Mouse (Mus musculus) bone marrow, adult 2 months (tissue): ENCODE measurements around the gene Large2. TPM values are rescaled to one million over a fixed set of nuclear protein-coding genes. Genes with fewer than 3 reads are reported as not detected.

Source experiments
- H3K27ac ChIP-seq: fragments of 200-500 bp; 2 replicates; pipeline ENCODE4 v1.5.1; 2012; ENCODE audit warnings: low read depth, mild to moderate bottlenecking, control low read depth, inconsistent platforms, low read length; ENCODE audit not compliant: control insufficient read depth, poor library complexity, insufficient read depth
- H3K4me1 ChIP-seq: fragments of 200-500 bp; 2 replicates; pipeline ENCODE4 v1.6.1; 2011; ENCODE audit warnings: low read length; ENCODE audit not compliant: control insufficient read depth, insufficient read depth
- H3K4me3 ChIP-seq: fragments of 200-500 bp; replicated peaks from 2 replicates; pipeline ENCODE3; 2011; ENCODE audit warnings: mild to moderate bottlenecking, low read depth, low read length, control low read depth; ENCODE audit not compliant: control insufficient read depth
- CTCF ChIP-seq: fragments of 200-500 bp; IDR thresholded peaks from 2 replicates; pipeline ENCODE4 v1.5.1; 2011; ENCODE audit warnings: low read length, control low read depth; ENCODE audit not compliant: control insufficient read depth, insufficient read depth
- POLR2A ChIP-seq: fragments of 200-500 bp; IDR thresholded peaks from 2 replicates; pipeline ENCODE4 v1.6.1; 2011; ENCODE audit warnings: low read depth, mild to moderate bottlenecking, control low read depth, low read length, borderline replicate concordance; ENCODE audit not compliant: control insufficient read depth
- WGBS: fragments of 180-500 bp; shearing (Covaris S2); methylation state at CpG from one replicate; pipeline ENCODE4 v1.1.7; 2018; 5-methylcytosine and 5-hydroxymethylcytosine counted together
- polyA plus RNA-seq: library from polyadenylated mRNA; stranded (reverse); fragments of >200 nt; gene quantifications from 2 replicates; pipeline ENCODE4 v1.2.4, GENCODE M21; 2011; ENCODE audit warnings: low replicate concordance; ENCODE audit not compliant: missing spikeins, insufficient read depth, insufficient read length

Gene Large2
- polyA plus RNA-seq, 1 experiment, result not detected

DNA sequence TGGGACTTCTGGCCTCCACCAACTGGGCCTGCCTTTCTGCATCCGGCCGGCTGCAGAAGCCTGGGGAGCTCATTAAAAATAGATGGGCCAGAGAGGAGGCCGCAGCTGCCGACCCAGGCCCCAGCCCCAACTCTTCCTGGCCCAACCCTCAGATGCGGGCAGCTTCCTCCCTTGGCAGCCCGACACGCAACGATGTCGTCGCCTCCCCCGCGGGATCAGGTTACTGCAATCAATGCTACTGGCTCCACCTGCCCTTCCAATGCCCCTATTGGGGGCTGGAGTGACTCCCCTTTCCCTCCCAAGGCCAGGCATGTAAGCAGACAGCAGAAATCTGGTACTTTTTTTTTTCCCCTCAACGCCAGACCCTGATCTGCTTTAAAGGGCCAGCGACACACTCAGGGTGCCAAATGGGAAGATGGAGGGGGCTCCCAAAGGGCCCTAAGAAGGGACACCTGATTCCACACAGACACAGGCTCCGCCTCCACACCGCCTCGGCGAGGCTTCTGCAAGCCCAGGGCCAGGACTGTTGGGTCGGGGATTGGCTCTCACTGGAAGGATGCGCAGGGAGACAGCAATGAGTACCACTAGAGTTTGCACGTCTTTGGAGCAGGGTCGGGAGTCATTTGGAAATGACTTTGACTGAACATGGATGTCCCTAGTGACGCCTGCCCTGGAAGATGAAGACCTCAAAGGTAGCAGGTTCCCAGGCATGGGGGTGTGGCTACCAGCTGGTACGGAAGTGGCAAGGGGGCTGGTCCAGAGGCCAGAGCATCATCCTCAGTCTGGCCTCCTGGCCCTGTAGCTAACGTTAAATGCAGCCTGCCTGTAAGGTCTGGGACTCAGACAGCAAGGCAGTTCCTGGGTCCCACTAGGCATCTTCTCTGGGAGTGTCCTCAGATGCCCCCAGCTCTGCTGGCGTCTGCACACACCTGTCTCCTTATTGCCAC is 17.9 kb upstream of the Large2 start:
- no peak overlapping the region for H3K27ac ChIP-seq
- WGBS, result 8% methylated on average over 26 of the region's 26 CpGs
- H3K4me1 ChIP-seq, result no peaks in the 10 kb centered on the region
- TF ChIP-seq CTCF (no peak), POLR2A (no peak)
- no peak overlapping the region for H3K4me3 ChIP-seq

DNA sequence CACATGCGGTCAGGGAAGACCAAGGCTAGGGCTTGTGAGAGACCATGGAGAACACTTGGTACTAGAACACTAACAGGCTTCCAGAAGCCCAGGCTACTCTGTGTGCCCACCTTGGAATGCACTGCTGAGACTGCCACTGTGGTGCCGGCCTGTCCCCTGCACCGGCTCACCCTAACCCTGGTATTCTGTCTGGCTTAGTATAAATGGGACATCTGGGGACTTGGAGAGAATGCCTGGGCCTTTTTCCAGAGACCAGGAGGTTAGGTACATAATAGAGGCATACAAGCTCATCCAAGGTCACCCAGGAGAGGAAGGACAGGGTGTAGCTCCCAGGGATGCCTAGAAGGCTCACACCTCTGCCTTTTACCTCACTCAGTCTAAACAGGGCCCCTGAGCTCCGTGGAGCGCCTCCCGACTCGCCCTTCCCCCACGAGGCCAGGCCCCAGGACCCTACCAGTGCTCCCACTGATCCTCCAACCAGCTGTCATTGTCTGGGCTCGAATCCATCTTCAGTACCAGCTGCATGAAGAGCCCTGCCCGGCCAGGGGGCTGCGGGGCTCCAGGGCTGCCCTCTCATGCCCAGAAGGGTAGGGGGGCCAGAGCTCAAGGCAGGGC is 17.1 kb upstream of the Large2 start:
- Histone ChIP-seq H3K27ac (no peak overlapping the region), H3K4me1 (no peaks in the 10 kb centered on the region), H3K4me3 (no peak overlapping the region)
- TF ChIP-seq POLR2A (no peak), CTCF (no peak)
- WGBS, result 55% methylated on average over 11 of the region's 11 CpGs

DNA sequence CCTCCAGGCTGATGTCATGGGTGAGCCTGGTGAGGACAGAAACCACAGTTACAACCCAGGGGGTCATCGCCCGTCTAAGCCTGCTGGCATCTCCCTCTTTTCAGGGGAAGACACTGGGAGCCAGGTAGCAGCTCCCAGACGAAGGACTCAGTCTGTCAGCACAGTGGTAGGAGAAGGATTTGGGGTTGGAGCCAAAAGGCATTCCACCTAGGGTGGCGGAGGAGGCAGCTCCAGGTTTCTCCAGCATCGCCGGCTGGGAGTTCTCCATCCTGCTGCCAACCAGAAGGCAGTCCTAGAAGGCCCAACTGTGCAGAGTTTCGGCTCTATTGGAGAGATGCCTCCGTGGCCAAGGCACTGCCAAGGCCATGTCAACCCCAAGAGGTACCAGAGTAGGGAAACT is 16.4 kb upstream of the Large2 start:
- no peak overlapping the region for H3K4me3 ChIP-seq
- no peak overlapping the region for H3K27ac ChIP-seq
- TF ChIP-seq CTCF (no peak), POLR2A (no peak)
- 89% methylated on average over 8 of the region's 8 CpGs for WGBS
- H3K4me1 ChIP-seq, result no peaks in the 10 kb centered on the region

DNA sequence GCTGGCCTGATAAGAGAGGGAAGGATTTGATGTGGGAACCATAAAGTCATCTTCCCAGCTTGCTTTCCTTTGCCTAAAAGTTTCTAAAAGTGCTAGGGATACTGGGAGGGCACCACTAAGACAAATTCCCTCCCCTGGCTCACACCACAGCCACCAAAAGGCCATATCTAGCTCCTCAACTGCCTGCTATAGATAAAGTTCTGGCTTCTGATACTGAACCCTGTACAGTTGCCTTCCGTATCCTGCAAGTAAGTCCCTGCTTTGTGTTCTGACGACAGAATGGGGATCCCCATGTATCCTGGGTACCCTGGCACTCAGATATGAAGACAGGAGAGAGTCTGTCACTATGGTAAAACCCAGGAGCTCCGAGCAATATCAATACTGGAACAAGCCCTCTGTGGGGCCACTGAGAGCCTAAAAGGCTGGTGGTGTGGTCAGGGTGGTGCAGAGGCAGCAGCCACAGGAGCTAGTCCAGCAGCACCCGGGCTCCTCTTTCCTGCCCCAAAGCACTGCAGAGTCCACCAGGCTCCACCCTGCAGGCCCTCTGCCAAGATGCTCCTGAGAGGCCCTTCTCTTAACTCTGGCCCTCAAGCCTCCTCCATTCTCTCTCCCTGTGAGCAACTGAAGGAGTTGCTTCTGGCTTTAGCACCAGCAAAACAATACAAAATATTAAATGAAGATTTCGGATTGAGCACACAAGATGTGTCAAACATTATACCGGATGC is 15.7 kb upstream of the Large2 start:
- Histone ChIP-seq H3K4me3 (no peak overlapping the region), H3K4me1 (no peaks in the 10 kb centered on the region), H3K27ac (no peak overlapping the region)
- WGBS, result 58% methylated on average over 6 of the region's 6 CpGs
- TF ChIP-seq POLR2A, result no peak
- TF ChIP-seq CTCF, result no peak

DNA sequence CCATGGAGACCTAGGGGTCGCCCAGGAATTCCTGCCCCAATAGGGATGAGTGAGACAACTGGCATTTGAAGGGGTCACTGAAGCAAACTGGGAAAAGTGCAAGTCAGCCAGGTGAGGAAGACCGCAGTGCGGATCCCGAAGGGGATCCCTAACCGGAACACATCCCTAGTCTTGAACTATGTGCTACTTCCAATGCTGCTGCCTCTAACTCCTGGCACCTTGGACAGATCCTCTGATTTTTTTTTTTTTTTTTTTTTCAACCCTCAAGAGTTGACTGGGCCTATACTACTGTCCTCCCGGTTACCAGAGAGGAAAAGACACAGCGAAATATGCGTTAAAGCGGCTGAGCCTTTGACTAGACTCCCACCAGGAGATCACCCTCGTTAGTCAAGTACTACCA is 15.0 kb upstream of the Large2 start:
- TF ChIP-seq POLR2A (no peak), CTCF (no peak)
- 42% methylated on average over 10 of the region's 10 CpGs for WGBS

DNA sequence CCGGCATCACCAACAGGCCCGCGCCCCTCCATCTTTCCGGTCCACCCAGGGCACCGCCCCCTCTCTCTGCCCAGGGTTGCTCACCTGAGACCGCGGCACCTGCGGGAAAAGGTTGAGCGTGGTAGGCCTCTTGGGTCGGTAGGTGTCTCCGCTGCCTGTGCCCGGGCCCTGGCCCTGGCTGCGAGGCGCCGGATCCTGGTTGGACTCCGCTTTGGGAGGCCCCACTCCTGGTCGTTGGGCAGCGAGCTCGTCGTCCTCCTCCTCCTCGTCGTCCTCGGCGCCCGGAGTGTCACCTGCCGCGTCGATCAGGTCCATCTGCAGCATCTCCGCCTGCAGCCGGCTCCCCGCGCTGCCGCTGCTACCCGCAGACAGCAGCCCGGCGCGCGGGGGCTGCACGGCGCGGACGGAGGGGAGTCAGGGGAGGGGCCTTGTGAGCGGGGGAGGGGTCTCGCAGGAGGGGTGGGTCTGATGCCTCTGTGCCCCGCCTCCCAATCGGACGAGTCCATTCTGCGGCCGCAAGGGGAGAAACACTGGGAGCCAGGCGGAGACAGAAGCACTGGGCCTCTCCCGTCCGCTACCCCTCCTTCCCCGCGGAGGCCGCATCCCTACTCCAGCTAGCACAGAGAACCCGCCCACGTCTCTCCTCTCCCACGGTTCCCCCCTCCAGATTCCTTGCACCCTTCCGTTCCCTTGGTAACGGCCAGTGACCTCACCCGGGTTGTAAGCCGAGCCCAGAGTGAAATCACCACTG is 14.4 kb upstream of the Large2 start:
- 3% methylated on average over 62 of the region's 62 CpGs for WGBS
- Histone ChIP-seq H3K27ac (no peak overlapping the region), H3K4me3 (no peak overlapping the region), H3K4me1 (no peaks in the 10 kb centered on the region)
- TF ChIP-seq CTCF, result no peak
- no peak for TF ChIP-seq POLR2A

More for the DNA sequence above, 15.0 kb upstream of the Large2 start:
- no peak overlapping the region for H3K27ac ChIP-seq
- no peak overlapping the region for H3K4me3 ChIP-seq
- H3K4me1 ChIP-seq, result no peaks in the 10 kb centered on the region

DNA sequence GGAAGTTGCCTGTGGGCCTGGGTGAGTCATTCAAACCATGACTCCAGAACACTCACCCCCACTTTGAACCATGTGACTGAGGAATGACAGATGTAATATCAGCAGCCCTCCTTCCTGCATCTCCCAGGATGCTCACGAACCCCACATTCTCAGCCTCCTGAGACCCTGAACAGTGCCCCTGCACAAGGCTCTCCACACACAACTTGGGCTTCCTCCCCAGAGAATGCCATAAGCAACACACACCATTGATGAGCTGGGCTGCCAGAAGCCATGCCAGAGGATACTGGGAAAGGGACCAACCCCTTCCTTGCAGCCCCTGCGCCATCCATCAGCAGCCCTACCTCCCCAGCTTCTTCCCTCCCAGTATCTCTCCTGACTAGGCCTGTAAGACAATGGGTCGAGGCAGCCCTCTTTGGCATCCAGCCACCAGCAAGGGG is 13.4 kb upstream of the Large2 start:
- Histone ChIP-seq H3K4me3 (no peak overlapping the region), H3K27ac (no peak overlapping the region), H3K4me1 (no peaks in the 10 kb centered on the region)
- no peak for TF ChIP-seq CTCF
- TF ChIP-seq POLR2A, result no peak
- 65% methylated on average over 3 of the region's 3 CpGs for WGBS
